Mouse (Mus musculus) adrenal gland, postnatal 14 days (tissue): ENCODE data around the gene Cbx6. TPM values are rescaled to one million over a fixed set of nuclear protein-coding genes. Genes with fewer than 3 reads are reported as not detected.

ENCODE experiments used
- total RNA-seq: library from RNA; stranded (reverse); gene quantifications from 2 replicates; pipeline ENCODE4 v1.2.3, GENCODE M21; 2021

Cbx6 gene
- total RNA-seq, 1 experiment from 2014 or later = 60.1 TPM

Other genes starting within 250 kb of the Cbx6 start
- 3.1 TPM in 2 replicates for gene Dmc1, start 229.6 kb downstream of the Cbx6 start, total RNA-seq
- gene Fam227a, start 175.7 kb downstream of the Cbx6 start, total RNA-seq = 2.6 and 4.8 TPM in 2 replicates
- gene Cby1, start 175.5 kb downstream of the Cbx6 start, total RNA-seq = 21.9 and 24.8 TPM in 2 replicates
- 116 and 120 TPM in 2 replicates for gene Tomm22, start 163.8 kb downstream of the Cbx6 start, total RNA-seq
- 38.0 and 43.9 TPM in 2 replicates for gene Josd1, start 146.8 kb downstream of the Cbx6 start, total RNA-seq
- gene Gtpbp1, start 143.8 kb downstream of the Cbx6 start, total RNA-seq = 26.1 and 35.8 TPM in 2 replicates
- 61.1 and 78.0 TPM in 2 replicates for gene Sun2, start 92.2 kb downstream of the Cbx6 start, total RNA-seq
- 16.6 and 20.1 TPM in 2 replicates for gene Dnal4, start 56.8 kb downstream of the Cbx6 start, total RNA-seq
- 7.0 and 8.4 TPM in 2 replicates for gene Nptxr, start 29.9 kb downstream of the Cbx6 start, total RNA-seq
- 0.71 and 0.96 TPM in 2 replicates for gene Npcd, start 451 bp downstream of the Cbx6 start, total RNA-seq
- gene Apobec3, start 57.0 kb upstream of the Cbx6 start, total RNA-seq = 19.8 and 38.2 TPM in 2 replicates
- gene Cbx7, start 136.4 kb upstream of the Cbx6 start, total RNA-seq = 7.2 and 12.8 TPM in 2 replicates
- gene Pdgfb, start 180.3 kb upstream of the Cbx6 start, total RNA-seq = 43.0 and 49.3 TPM in 2 replicates